In the genomic region with DNA sequence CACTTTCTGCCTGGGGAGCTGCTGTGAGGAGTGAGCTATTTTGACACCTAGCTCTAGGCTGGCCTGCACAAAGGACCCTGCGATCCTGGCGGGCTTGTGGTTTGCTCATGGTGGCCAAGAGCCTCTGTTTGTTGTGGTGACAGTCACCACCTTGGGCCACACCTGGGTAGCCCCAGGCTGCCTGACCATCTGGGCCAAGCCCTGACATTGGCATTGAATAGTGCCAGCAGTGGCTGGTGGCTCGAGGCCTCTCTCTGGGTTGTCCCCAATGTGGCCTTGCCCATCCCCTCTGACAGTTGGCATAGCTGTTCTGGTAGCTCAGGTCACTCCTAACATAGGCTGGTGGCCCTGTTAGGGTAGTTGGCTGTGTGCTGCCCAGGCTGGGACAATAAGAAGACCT, we compare ENCODE assay signal across 16 mouse cellular contexts. TPM values are rescaled to one million over a fixed set of nuclear protein-coding genes. Genes with fewer than 3 reads are reported as not detected.
DNase-seq lines count a peak whose midpoint lies in the region; ATAC-seq and TF ChIP-seq lines count a peak whose summit lies in the region.
"Had no signal": no experiment of that assay in that cellular context is flagged by ENCODE, and none has a peak within 500 bp of the region (broad histone marks: within the 10 kb centered on the region; RNA-seq: fewer than 3 reads in every experiment).

No protein-coding gene starts in this region.

- peaks cover 26% of the 10 kb centered on the region for H3K36me3 ChIP-seq in heart, embryonic 12.5 days

- intact Hi-C loops in gastrocnemius, postnatal 14 days (cut with DNase I; ENCODE audit: low total_unique reads): no loop called here

- no peaks in the 10 kb centered on the region for H3K27me3 ChIP-seq in heart, embryonic 12.5 days (replicated peaks)
- H3K27me3 ChIP-seq: hindbrain, embryonic 15.5 days had no signal

- no peak for TF ChIP-seq CTCF in layer of hippocampus, adult 2 months (conservative IDR thresholded peaks at IDR 0.05)

- no peak overlapping the region for H3K4me2 ChIP-seq in heart, embryonic 12.5 days
- H3K4me2 ChIP-seq: hindbrain, embryonic 15.5 days had no signal

- no peak overlapping the region for H3K9ac ChIP-seq in heart, embryonic 12.5 days
- H3K9ac ChIP-seq: forebrain, postnatal 0 days; hindbrain, embryonic 15.5 days had no signal

- no peaks in the 10 kb centered on the region for H3K9me3 ChIP-seq in heart, embryonic 12.5 days (replicated peaks)
- H3K9me3 ChIP-seq: hindbrain, embryonic 15.5 days; midbrain, embryonic 10.5 days had no signal

- no peak overlapping the region for H3K4me3 ChIP-seq in heart, embryonic 12.5 days
- no peak overlapping the region for H3K4me3 ChIP-seq in layer of hippocampus, adult 2 months
- H3K4me3 ChIP-seq: hindbrain, embryonic 15.5 days; midbrain, embryonic 10.5 days had no signal

- ATAC-seq in heart, embryonic 12.5 days (ENCODE audit: insufficient number of reproducible peaks, low FRiP score): no peak
- ATAC-seq: forebrain, postnatal 0 days; intestine, postnatal 0 days had no signal

- DNase-seq in gastrocnemius, postnatal 14 days: peak; percentile 48
- no peak for DNase-seq in gastrocnemius, postnatal 10 days
- peak; percentile 28 for DNase-seq in lung, postnatal 36 days
- no peak for DNase-seq in lung, postnatal 10 days
- peak; percentile 69 for DNase-seq in skeletal muscle tissue, adult 2 months (ENCODE audit: low read depth, low spot score)
- DNase-seq in spleen, postnatal 14 days (ENCODE audit: low spot score in 2 of 2): no peak
- DNase-seq in layer of hippocampus, adult 2 months (ENCODE audit: low spot score in 2 of 2): no peak
- DNase-seq: B cell, adult 2 months; cerebellum, adult 11 months; forebrain, postnatal 0 days; spleen, adult 18-20 months; thymus, postnatal 4 days had no signal

- 79% methylated on average over 3 of the region's 3 CpGs for WGBS in heart, embryonic 12.5 days

- H3K4me1 ChIP-seq in heart, embryonic 12.5 days (replicated peaks): peaks cover 81% of the 10 kb centered on the region
- H3K4me1 ChIP-seq: hindbrain, embryonic 15.5 days had no signal

- peak overlapping the region; percentile 62 for H3K27ac ChIP-seq in heart, embryonic 12.5 days (ENCODE audit: poor library complexity, severe bottlenecking)
- no peak overlapping the region for H3K27ac ChIP-seq in layer of hippocampus, adult 2 months
- H3K27ac ChIP-seq: hindbrain, embryonic 15.5 days; midbrain, embryonic 10.5 days had no signal

RNA-seq across cellular contexts. Expression of a gene that starts 7.7 kb away (rescaled TPM):
- total RNA-seq in gastrocnemius, postnatal 14 days (2021): 100 to 1,000 TPM; 144 to 173 TPM
- total RNA-seq in gastrocnemius, postnatal 10 days (2021): 100 to 1,000 TPM; 106 to 115 TPM
- polyA plus RNA-seq in heart, embryonic 12.5 days (2016; fragmentation: Nextera tagmentation; extraction: Ambion mirVana): 77.6 and 78.5 TPM in 2 replicates
- 10 to 100 TPM; 13.1 to 15.2 TPM for total RNA-seq in layer of hippocampus, adult 2 months (2021)

RNA-seq across cellular contexts. Expression of a gene that starts 24.9 kb away (rescaled TPM):
- 10 to 100 TPM; 10.6 to 11.9 TPM for total RNA-seq in gastrocnemius, postnatal 14 days (2021)
- 10 to 100 TPM; 12.4 to 16.8 TPM for total RNA-seq in gastrocnemius, postnatal 10 days (2021)
- 22.1 and 25.5 TPM in 2 replicates for polyA plus RNA-seq in heart, embryonic 12.5 days (2016; fragmentation: Nextera tagmentation; extraction: Ambion mirVana)
- 10 to 100 TPM; 10.6 TPM for total RNA-seq in layer of hippocampus, adult 2 months (2021)

Comparison
In these comparisons a context has a peak if more than half of its experiments do, and no peak if none do; other contexts are left out.
1. DNase-seq: peak in gastrocnemius, postnatal 14 days (single experiment), lung, postnatal 36 days (single experiment) and skeletal muscle tissue, adult 2 months (single experiment); none in gastrocnemius, postnatal 10 days (single experiment), lung, postnatal 10 days (single experiment), spleen, postnatal 14 days (0 of 2) and layer of hippocampus, adult 2 months (0 of 2).
2. RNA of a gene that starts 7.7 kb away (total RNA-seq): 144 to 173 TPM in gastrocnemius, postnatal 14 days and 106 to 115 TPM in gastrocnemius, postnatal 10 days; 13.1 to 15.2 TPM in layer of hippocampus, adult 2 months; every median in the first group is over 4 times any median in the second.